Mouse (Mus musculus) limb, embryonic 11.5 days (tissue): Measurements from ENCODE around the gene Cplx2. TPM values are rescaled to one million over a fixed set of nuclear protein-coding genes. Genes with fewer than 3 reads are reported as not detected.

Experiments
- ATAC-seq: fragments of 200-750 bp; cut with Nextera tagmentation; 2 replicates; pipeline ENCODE4 v1.8.0; 2017; ENCODE audit warnings: low read depth; ENCODE audit not compliant: insufficient number of reproducible peaks, low FRiP score, low TSS enrichment
- DNase-seq: peaks from one replicate; pipeline ENCODE4 v3.0.0-alpha.2; 2015; ENCODE audit warnings: low spot score
- H3K27ac ChIP-seq: fragments of 300-500 bp; sonication (generic); replicated peaks from 2 replicates; pipeline ENCODE4 v1.5.1; 2014; ENCODE audit warnings: low read depth, mild to moderate bottlenecking, low read length
- H3K27me3 ChIP-seq: fragments of 300-500 bp; sonication (generic); 2 replicates; pipeline ENCODE4 v1.6.1; 2014; ENCODE audit warnings: mild to moderate bottlenecking, low read length, mixed read lengths; ENCODE audit not compliant: control insufficient read depth, insufficient read depth
- H3K36me3 ChIP-seq: fragments of 300-500 bp; sonication (generic); 2 replicates; pipeline ENCODE4 v1.6.1; 2014; ENCODE audit warnings: mild to moderate bottlenecking, low read length, moderate library complexity, mixed read lengths; ENCODE audit not compliant: control insufficient read depth, insufficient read depth
- H3K4me1 ChIP-seq: fragments of 300-500 bp; sonication (generic); 2 replicates; pipeline ENCODE4 v1.6.1; 2014; ENCODE audit warnings: low read length, mixed read lengths; ENCODE audit not compliant: control insufficient read depth, insufficient read depth
- H3K4me2 ChIP-seq: fragments of 300-500 bp; sonication (generic); 2 replicates; pipeline ENCODE4 v1.6.1; 2014; ENCODE audit warnings: low read depth, mild to moderate bottlenecking, moderate library complexity; ENCODE audit not compliant: severe bottlenecking
- H3K4me3 ChIP-seq: fragments of 300-500 bp; sonication (generic); 2 replicates; pipeline ENCODE4 v1.5.1; 2014; ENCODE audit warnings: low read depth, low read length
- H3K9ac ChIP-seq: fragments of 300-500 bp; sonication (generic); 2 replicates; pipeline ENCODE4 v1.6.1; 2014; ENCODE audit warnings: mild to moderate bottlenecking, low read length
- H3K9me3 ChIP-seq: fragments of 300-500 bp; sonication (generic); 2 replicates; pipeline ENCODE4 v1.6.1; 2016; ENCODE audit warnings: low read length; ENCODE audit not compliant: control insufficient read depth
- WGBS: fragments of 180-500 bp; shearing (Covaris S2); extraction: QIAGEN DNeasy Blood & Tissue Kit; methylation state at CpG from one replicate; pipeline ENCODE4 v1.1.7; 2014; 5-methylcytosine and 5-hydroxymethylcytosine counted together
- polyA plus RNA-seq: library from polyadenylated mRNA; unstranded; fragments of >200 nt; fragmentation: Nextera tagmentation; extraction: Ambion mirVana; gene quantifications from 2 replicates; pipeline ENCODE4 v1.2.1, GENCODE M21; 2014

The Cplx2 gene
- polyA plus RNA-seq, 1 experiment from 2014 or later, result 3.4 TPM

- no peak overlapping the region for H3K9ac ChIP-seq
- no peak overlapping the region for H3K27ac ChIP-seq
- no peaks in the 10 kb centered on the region for H3K36me3 ChIP-seq
- no peaks in the 10 kb centered on the region for H3K27me3 ChIP-seq
- 85% methylated on average over 10 of the region's 10 CpGs for WGBS
- no peak for DNase-seq
- H3K4me3 ChIP-seq, result no peak overlapping the region
- H3K4me1 ChIP-seq, result no peaks in the 10 kb centered on the region
- H3K9me3 ChIP-seq, result no peaks in the 10 kb centered on the region
- H3K4me2 ChIP-seq, result no peak overlapping the region
- ATAC-seq, result no peak
Observed at GRCm38 (mm10) chr13:54426781-54427655, 55.9 kb downstream of the Cplx2 start.

- H3K36me3 ChIP-seq, result no peaks in the 10 kb centered on the region
- no peaks in the 10 kb centered on the region for H3K4me1 ChIP-seq
- H3K9ac ChIP-seq, result no peak overlapping the region
- no peaks in the 10 kb centered on the region for H3K9me3 ChIP-seq
- DNase-seq, result no peak
- no peak overlapping the region for H3K27ac ChIP-seq
- H3K27me3 ChIP-seq, result no peaks in the 10 kb centered on the region
- 79% methylated on average over 3 of the region's 3 CpGs for WGBS
- H3K4me3 ChIP-seq, result no peak overlapping the region
- no peak for ATAC-seq
- H3K4me2 ChIP-seq, result no peak overlapping the region
Observed at GRCm38 (mm10) chr13:54428771-54429170, 57.6 kb downstream of the Cplx2 start.

DNA sequence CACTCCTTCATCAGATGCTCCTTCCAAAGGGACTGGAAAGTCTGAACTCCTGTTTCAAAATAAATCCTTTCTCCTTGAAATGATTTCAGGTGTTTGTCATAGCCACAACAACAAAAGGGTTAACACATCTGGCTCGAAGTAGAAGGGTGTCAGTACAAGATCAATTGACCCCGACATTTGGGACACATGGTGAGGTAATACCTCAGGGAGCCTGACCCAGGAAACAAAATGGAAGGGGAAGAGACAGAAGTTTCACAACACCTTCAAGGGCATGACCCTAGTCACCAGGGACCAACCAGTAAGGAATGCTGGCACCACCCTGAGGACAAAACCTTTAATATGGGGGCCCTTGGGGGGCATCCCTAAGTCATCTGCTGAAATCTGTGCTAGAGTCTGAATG, 58.9 kb downstream of the Cplx2 start:
- WGBS, result 41% methylated on average over 2 of the region's 2 CpGs
- no peak overlapping the region for H3K27ac ChIP-seq
- no peaks in the 10 kb centered on the region for H3K36me3 ChIP-seq
- DNase-seq, result no peak
- no peaks in the 10 kb centered on the region for H3K27me3 ChIP-seq
- H3K9me3 ChIP-seq, result no peaks in the 10 kb centered on the region
- no peaks in the 10 kb centered on the region for H3K4me1 ChIP-seq
- H3K9ac ChIP-seq, result no peak overlapping the region
- H3K4me3 ChIP-seq, result no peak overlapping the region
- ATAC-seq, result no peak
- no peak overlapping the region for H3K4me2 ChIP-seq

GRCm38 (mm10) chr13:54431161-54431560, 60.0 kb downstream of the Cplx2 start:
- H3K36me3 ChIP-seq, result no peaks in the 10 kb centered on the region
- DNase-seq, result no peak
- no peak for ATAC-seq
- H3K9ac ChIP-seq, result no peak overlapping the region
- H3K4me2 ChIP-seq, result no peak overlapping the region
- H3K4me1 ChIP-seq, result no peaks in the 10 kb centered on the region
- H3K27ac ChIP-seq, result no peak overlapping the region
- H3K9me3 ChIP-seq, result no peaks in the 10 kb centered on the region
- no peak overlapping the region for H3K4me3 ChIP-seq
- no peaks in the 10 kb centered on the region for H3K27me3 ChIP-seq
- 88% methylated on average over 9 of the region's 9 CpGs for WGBS

Other genes with a start within 250 kb of the Cplx2 start
- not detected in 2 replicates for gene Hrh2, start 179.2 kb upstream of the Cplx2 start, polyA plus RNA-seq
- 175 and 176 TPM in 2 replicates for gene Thoc3, start 97.5 kb downstream of the Cplx2 start, polyA plus RNA-seq
- 23.3 and 24.4 TPM in 2 replicates for gene Simc1, start 132.4 kb downstream of the Cplx2 start, polyA plus RNA-seq
- 184 and 185 TPM in 2 replicates for gene 4833439L19Rik, start 194.1 kb downstream of the Cplx2 start, polyA plus RNA-seq
- 27.1 and 29.7 TPM in 2 replicates for gene Arl10, start 203.7 kb downstream of the Cplx2 start, polyA plus RNA-seq
- gene Nop16, start 218.7 kb downstream of the Cplx2 start, polyA plus RNA-seq, result 95.6 and 99.7 TPM in 2 replicates
- 155 and 157 TPM in 2 replicates for gene Higd2a, start 218.9 kb downstream of the Cplx2 start, polyA plus RNA-seq
- gene Cltb, start 240.0 kb downstream of the Cplx2 start, polyA plus RNA-seq, result 12.3 and 13.0 TPM in 2 replicates